Mouse (Mus musculus) small intestine, adult 2 months (tissue): ENCODE results near the gene Map6.

Source experiments
- CTCF ChIP-seq: fragments of 200-500 bp; IDR thresholded peaks from 2 replicates; pipeline ENCODE4 v1.5.1; 2012; ENCODE audit warnings: low read depth, mild to moderate bottlenecking, control low read depth, inconsistent platforms, low read length, moderate library complexity, mixed read lengths; ENCODE audit not compliant: insufficient replicate concordance, insufficient read length; ENCODE audit errors: extremely low read depth
- POLR2A ChIP-seq: fragments of 200-500 bp; IDR thresholded peaks from 2 replicates; pipeline ENCODE4 v1.6.1; 2012; ENCODE audit warnings: low read depth, mild to moderate bottlenecking, control low read depth, inconsistent platforms, low read length, moderate library complexity

GRCm38 (mm10) chr7:99248157-99248742 lies 19.0 kb upstream of the Map6 start:
- TF ChIP-seq CTCF: no peak
- no peak for TF ChIP-seq POLR2A
